Mouse (Mus musculus) heart, adult 10 weeks (tissue): ENCODE data around the gene Flg2. TPM values are rescaled to one million over a fixed set of nuclear protein-coding genes. Genes with fewer than 3 reads are reported as not detected.

Source experiments
- polyA plus RNA-seq: library from polyadenylated mRNA; stranded (reverse); fragments of 350-450 nt; fragmentation: Illumina TruSeq; extraction: RNeasy Lipid Tissue Mini Kit (QIAGEN cat#74804); gene quantifications from one replicate; pipeline ENCODE4 v1.2.3, GENCODE M21; 2014; ENCODE audit warnings: low read depth, low replicate concordance

The Flg2 gene
- polyA plus RNA-seq: not detected

DNA sequence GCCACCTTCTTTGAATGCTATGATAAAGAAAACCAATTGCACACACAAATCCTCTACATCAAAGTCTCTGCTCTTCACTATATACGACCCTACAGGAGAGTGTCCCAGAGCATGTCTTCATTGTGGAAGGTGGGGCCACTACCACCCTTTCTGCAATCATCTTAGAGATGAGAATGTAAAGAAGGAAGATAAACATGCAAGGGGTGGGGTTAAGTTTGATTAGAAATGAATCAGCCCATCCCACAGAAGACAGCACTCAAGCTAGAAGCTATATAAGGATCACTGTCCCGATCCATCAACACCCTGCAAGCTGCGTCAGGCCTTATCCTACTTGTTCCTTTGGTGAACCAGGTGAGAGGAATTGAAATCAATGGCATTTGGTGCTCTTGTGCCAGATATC, at the start of gene Flg2:
Gene Flg2 (plus strand): TSS at position 301 of the 400 bp plus-strand sequence.

Other genes starting within 250 kb of the Flg2 start
- gene Lce3d, start 239.9 kb upstream of the Flg2 start, polyA plus RNA-seq: not detected
- not detected for gene Lce3e, start 230.2 kb upstream of the Flg2 start, polyA plus RNA-seq
- gene Lce3f, start 205.1 kb upstream of the Flg2 start, polyA plus RNA-seq: not detected
- gene Crct1, start 181.6 kb upstream of the Flg2 start, polyA plus RNA-seq: not detected
- not detected for gene Lce1m, start 178.2 kb upstream of the Flg2 start, polyA plus RNA-seq
- gene Gm4858, start 128.5 kb upstream of the Flg2 start, polyA plus RNA-seq: not detected
- not detected for gene Crnn, start 52.5 kb upstream of the Flg2 start, polyA plus RNA-seq
- gene Flg, start 76.2 kb downstream of the Flg2 start, polyA plus RNA-seq: not detected
- gene Hrnr, start 122.5 kb downstream of the Flg2 start, polyA plus RNA-seq: not detected
- not detected for gene Rptn, start 196.4 kb downstream of the Flg2 start, polyA plus RNA-seq
- 0.13 TPM for gene Tchh, start 245.1 kb downstream of the Flg2 start, polyA plus RNA-seq